Mouse (Mus musculus) subcutaneous adipose tissue, adult 2 months (tissue): Measurements from ENCODE around the gene Dmkn. TPM values are rescaled to one million over a fixed set of nuclear protein-coding genes. Genes with fewer than 3 reads are reported as not detected.

Experiments
- polyA plus RNA-seq: library from polyadenylated mRNA; depleted of rRNA; stranded (reverse); fragments of >200 nt; gene quantifications from 2 replicates; pipeline ENCODE4 v1.2.3, GENCODE M21; 2012; ENCODE audit warnings: low replicate concordance; rRNA removed

Gene Dmkn
- 8.6 and 10.7 TPM in 2 replicates for polyA plus RNA-seq

DNA sequence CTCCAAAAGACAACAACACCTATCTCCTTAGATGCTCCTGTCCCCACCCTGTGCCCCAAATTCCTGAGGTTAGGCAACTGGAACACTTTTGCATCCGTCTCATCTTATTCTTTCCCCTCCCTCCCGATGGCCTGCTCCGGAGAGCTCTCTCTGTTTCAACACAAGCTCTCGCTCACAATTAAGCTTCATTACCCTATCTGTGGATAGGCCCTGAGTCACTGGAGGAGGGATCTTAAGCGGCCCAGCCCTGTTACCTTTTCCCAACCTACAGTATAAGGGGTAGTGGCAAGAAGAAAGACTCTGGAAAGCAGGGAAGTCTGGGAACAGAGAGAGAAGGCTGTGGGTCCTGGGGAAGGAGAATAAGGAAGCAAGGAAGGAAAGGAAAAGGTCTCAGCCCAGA lies at the start of gene Dmkn:
Gene Dmkn (plus strand): TSS at position 301 of the 400 bp plus-strand sequence.

DNA sequence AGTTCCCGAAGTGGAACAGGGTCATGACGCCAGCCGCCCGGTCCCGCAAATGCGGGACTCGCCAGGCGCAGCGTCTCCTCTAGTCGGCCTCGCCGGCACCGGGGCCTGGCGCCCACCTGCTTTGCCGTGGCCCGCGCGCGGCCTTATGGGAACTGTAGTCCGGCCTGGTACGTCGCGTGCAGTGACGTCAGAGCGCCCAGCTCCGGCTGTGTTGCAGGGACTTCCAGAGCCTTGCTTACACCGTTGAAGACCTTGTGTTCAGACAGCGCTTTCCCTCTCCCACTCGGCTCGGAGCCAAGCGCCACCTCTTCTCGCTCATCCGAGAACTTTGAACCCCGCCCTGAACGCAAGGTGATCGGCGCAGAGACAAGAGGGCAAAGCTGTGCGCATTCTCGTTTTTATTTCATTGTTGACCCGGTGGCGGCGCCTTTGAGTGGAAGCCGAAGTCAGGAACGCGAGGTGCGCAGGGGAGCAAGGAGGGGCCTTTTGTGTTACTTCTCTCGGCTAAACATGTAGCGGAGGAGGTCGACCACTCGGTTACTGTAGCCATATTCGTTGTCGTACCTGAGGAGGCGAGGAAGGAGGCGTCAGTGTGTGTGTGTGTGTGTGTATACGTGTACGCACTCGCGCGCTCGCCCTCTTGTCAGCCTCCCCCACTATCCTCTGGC lies 34.0 kb upstream of the Dmkn start, which contains the start of gene Tmem147:
Gene Tmem147 (minus strand): TSS at position 145 of the 668 bp plus-strand sequence.

DNA sequence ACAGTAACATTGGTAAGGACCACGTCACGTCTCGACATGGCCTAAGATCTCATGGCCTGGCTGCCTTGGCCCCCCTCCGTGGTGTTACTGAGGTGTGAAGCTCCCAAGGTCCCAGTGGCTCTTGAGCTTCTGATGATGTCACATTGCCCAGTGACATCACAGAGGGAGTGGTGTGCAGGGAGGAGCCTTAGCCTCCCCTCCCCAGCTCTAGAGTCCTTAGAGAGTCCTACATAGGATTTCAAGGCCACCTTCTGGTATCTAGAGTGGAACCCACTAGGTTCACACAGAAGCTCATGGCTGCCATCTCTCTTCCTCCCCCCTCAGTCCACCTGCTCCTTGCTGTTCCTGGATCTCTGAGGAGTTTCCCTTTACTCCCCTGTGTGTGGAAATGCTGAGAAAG lies 19.9 kb upstream of the Dmkn start, which contains the start of gene Gapdhs:
Gene Gapdhs (minus strand): TSS at position 65 of the 400 bp plus-strand sequence.

DNA sequence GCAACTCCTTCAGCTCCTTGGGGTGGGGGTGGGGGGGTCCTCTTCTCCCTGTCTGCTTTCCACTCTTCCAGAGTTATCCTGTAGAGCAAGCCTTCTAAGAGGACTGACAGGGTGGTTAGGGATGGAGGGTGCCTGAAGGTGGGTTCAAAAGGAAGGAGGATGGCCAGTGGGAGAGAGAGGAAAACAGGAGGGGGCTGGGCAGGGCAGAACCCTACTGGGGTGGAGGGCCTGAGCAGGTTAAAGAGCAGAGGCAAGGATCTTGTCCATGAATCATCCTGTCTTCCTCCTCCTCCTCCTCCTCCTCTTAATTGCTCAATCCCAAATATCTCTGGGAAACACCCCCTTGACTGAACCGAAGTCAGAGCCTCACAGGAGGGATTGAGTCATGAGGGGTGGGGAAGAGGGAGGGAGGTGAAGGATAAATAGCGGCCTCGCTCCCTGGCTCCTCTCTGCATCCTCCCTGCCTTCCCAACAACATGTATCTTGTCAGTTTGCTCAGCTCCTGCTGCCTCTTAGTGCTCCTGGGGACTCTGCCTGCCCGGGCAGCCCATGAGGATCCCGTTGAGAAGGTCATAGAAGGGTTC lies 12.4 kb upstream of the Dmkn start, which contains the start of gene Sbsn:
Gene Sbsn (plus strand): TSS at position 386 of the 584 bp plus-strand sequence.

DNA sequence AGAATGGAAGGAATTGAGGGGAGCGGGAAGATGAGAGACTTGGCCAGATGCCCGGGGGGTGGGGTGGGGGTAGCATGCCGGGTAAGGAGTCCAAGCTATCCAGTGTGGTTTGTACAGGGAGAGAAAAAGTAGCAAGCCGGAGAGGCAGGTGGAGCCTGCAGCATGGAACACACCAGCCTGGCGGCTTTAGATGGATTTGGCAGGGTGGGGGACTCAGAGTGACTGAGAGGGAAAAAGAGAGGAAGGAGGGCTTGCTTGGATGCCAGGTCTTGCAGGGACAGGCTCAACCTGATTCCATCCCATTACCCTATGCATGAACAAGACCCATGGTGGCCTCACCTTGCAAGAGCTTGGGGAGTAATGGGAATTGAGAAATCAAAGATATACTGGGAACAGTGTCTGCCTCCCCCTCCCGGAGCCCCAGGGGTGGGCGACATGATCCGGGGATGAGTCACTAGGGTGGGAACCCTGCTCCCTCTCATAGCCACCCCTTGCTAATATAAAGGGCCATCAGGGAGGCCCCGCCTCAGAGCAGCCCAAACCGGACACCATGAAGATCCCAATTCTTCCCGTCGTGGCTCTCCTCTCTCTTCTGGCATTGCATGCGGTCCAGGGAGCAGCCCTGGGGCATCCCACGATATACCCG lies 23.9 kb downstream of the Dmkn start, which contains the start of gene Krtdap:
Gene Krtdap (plus strand): TSS at position 520 of the 646 bp plus-strand sequence.

DNA sequence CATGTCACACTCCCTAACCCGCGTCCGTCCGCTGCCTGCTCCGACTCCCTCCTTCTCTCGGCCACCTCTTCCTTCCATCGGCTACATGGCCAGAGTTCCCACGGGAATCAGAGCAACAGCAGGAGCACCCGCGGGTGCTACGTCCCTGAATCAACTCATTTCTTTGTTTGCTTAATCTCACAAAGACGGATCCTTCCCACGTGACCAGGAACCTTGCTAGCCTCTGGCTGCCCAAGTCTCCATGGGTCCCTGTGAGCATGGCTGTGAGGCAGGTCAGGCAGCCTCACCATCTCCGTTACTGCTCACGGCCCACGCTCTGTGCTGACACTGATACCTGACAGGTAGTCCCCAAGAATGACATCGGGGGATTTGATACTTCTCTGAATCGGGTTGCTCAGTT lies 60.1 kb downstream of the Dmkn start, which contains the start of gene Ffar2:
Gene Ffar2 (minus strand): TSS at position 101 of the 400 bp plus-strand sequence.

Other genes starting within 250 kb of the Dmkn start
- gene Arhgap33, start 228.7 kb upstream of the Dmkn start, polyA plus RNA-seq: 7.3 and 17.1 TPM in 2 replicates
- gene Hspb6, start 211.6 kb upstream of the Dmkn start, polyA plus RNA-seq: 65.4 and 90.8 TPM in 2 replicates
- 4.1 and 17.2 TPM in 2 replicates for gene Proser3, start 211.5 kb upstream of the Dmkn start, polyA plus RNA-seq
- gene Lin37, start 203.9 kb upstream of the Dmkn start, polyA plus RNA-seq: 32.9 and 36.6 TPM in 2 replicates
- gene U2af1l4, start 200.5 kb upstream of the Dmkn start, polyA plus RNA-seq: 56.7 and 69.3 TPM in 2 replicates
- gene Gm49396, start 200.4 kb upstream of the Dmkn start, polyA plus RNA-seq: 1.4 and 3.1 TPM in 2 replicates
- 135 and 167 TPM in 2 replicates for gene Psenen, start 200.1 kb upstream of the Dmkn start, polyA plus RNA-seq
- gene Igflr1, start 198.3 kb upstream of the Dmkn start, polyA plus RNA-seq: 3.8 and 6.8 TPM in 2 replicates
- 35.0 and 59.6 TPM in 2 replicates for gene Kmt2b, start 175.0 kb upstream of the Dmkn start, polyA plus RNA-seq
- 0.92 and 1.1 TPM in 2 replicates for gene Zbtb32, start 164.8 kb upstream of the Dmkn start, polyA plus RNA-seq
- gene Upk1a, start 150.9 kb upstream of the Dmkn start, polyA plus RNA-seq: 2.8 and 21.0 TPM in 2 replicates
- gene Cox6b1, start 137.6 kb upstream of the Dmkn start, polyA plus RNA-seq: 647 and 1,156 TPM in 2 replicates
- not detected in 2 replicates for gene Etv2, start 127.9 kb upstream of the Dmkn start, polyA plus RNA-seq
- 47.6 and 62.6 TPM in 2 replicates for gene Rbm42, start 113.4 kb upstream of the Dmkn start, polyA plus RNA-seq
- gene Haus5, start 98.8 kb upstream of the Dmkn start, polyA plus RNA-seq: 11.8 and 17.8 TPM in 2 replicates
- gene Pmis2, start 92.2 kb upstream of the Dmkn start, polyA plus RNA-seq: not detected in 2 replicates
- gene 2200002J24Rik, start 64.8 kb upstream of the Dmkn start, polyA plus RNA-seq: not detected in 2 replicates
- gene Atp4a, start 51.5 kb upstream of the Dmkn start, polyA plus RNA-seq: 0.39 TPM in 1 of 2 replicates, not detected in the other
- gene Tmem147, start 34.2 kb upstream of the Dmkn start, polyA plus RNA-seq: 254 and 273 TPM in 2 replicates
- gene Gapdhs, start 20.1 kb upstream of the Dmkn start, polyA plus RNA-seq: not detected in 2 replicates
- gene Sbsn, start 12.3 kb upstream of the Dmkn start, polyA plus RNA-seq: 10.8 and 36.4 TPM in 2 replicates
- 0.51 and 2.0 TPM in 2 replicates for gene Krtdap, start 24.1 kb downstream of the Dmkn start, polyA plus RNA-seq
- gene Ffar2, start 60.0 kb downstream of the Dmkn start, polyA plus RNA-seq: 27.4 and 105 TPM in 2 replicates
- not detected in 2 replicates for gene Ffar3, start 92.4 kb downstream of the Dmkn start, polyA plus RNA-seq
- gene Ffar1, start 97.8 kb downstream of the Dmkn start, polyA plus RNA-seq: 0.03 and 0.05 TPM in 2 replicates
- 1.3 and 4.4 TPM in 2 replicates for gene Cd22, start 116.6 kb downstream of the Dmkn start, polyA plus RNA-seq
- gene Mag, start 151.1 kb downstream of the Dmkn start, polyA plus RNA-seq: 0.72 and 1.3 TPM in 2 replicates
- 0.77 and 1.3 TPM in 2 replicates for gene Hamp2, start 160.9 kb downstream of the Dmkn start, polyA plus RNA-seq
- gene Hamp, start 180.3 kb downstream of the Dmkn start, polyA plus RNA-seq: 0.64 and 3.8 TPM in 2 replicates
- 99.1 and 134 TPM in 2 replicates for gene Usf2, start 193.0 kb downstream of the Dmkn start, polyA plus RNA-seq
- 5.2 and 72.6 TPM in 2 replicates for gene Lsr, start 209.7 kb downstream of the Dmkn start, polyA plus RNA-seq
- gene Fam187b, start 210.0 kb downstream of the Dmkn start, polyA plus RNA-seq: 0.40 and 1.7 TPM in 2 replicates